Mouse (Mus musculus) olfactory bulb, adult 2 months (tissue): ENCODE data around the gene Ksr1.

Experiments
- CTCF ChIP-seq: fragments of 200-500 bp; IDR thresholded peaks from 2 replicates; pipeline ENCODE4 v1.5.1; 2012; ENCODE audit warnings: low read depth, mild to moderate bottlenecking, low read length, moderate library complexity; ENCODE audit not compliant: insufficient read depth
- POLR2A ChIP-seq: fragments of 200-500 bp; IDR thresholded peaks from 2 replicates; pipeline ENCODE4 v1.6.1; 2012; ENCODE audit warnings: mild to moderate bottlenecking, low read depth, low read length, moderate library complexity; ENCODE audit not compliant: insufficient read depth

- TF ChIP-seq CTCF, result no peak
- no peak for TF ChIP-seq POLR2A
Measured at GRCm38 (mm10) chr11:79099032-79099431, 47.2 kb downstream of the Ksr1 start.
